Mouse (Mus musculus): ENCODE measurements around the gene Slc22a17. TPM values are rescaled to one million over a fixed set of nuclear protein-coding genes. Genes with fewer than 3 reads are reported as not detected.

Gene Slc22a17
- polyA plus RNA-seq, 1 experiment from 2014 or later, result 4.1 TPM

DNA sequence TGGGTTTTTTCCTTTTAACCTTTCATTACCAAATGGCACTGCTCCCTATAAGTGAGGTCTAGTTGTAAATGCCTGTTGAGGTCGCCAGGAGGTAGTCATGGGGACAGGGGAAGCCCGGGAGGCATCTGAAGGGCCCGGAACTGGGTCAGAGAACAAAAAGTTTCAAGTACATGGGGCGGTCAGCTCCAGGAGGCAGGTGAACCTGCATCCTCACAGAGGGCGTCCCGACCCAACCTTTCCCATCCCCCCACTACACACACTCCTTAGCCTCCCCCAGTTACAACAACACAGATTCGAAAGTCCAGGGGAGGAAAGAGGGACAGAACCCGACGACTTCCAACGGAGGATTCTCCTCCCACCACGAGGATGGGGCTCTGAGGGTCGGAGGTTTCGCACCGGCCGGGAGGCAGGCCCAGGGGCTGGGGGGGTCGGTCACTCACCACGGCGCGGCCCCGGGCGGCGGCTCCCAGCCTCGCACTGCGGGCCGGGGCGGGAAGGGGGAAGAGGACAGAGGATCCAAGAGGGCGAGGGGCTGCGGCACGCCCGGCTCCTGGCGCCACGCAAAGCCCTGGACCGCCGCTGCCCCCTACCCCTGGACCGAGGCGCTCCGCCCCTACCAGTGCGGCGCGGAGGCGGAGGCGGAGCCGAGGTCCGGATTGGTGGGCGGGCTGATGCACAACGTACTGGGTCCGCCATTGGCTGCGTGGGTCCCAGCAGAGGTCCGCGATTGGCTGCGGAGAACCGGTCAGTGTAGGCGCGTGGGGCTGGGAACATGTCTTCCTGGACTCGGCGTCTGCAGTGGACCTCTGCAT, 49.2 kb downstream of the Slc22a17 start:
- DNase-seq (ENCODE audit: low spot score), result peak; percentile 82

DNA sequence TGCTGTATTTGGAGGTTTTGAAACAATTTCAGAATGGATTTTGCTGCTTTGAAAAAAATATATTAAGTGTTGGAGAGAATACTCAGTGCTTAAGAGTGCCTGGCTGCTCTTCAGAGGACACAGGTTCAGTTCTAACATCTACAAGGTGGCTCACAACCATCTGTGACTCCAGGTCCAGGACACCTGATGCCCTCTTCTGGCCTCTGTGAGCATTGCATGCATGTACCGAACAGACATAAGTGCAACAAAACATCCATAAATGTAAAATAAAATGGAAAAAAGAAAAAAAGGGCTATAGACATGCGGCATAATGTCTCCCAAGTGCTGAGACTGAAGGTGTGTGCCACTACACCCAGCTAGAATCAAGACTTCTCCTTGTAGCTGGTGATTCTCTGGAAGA, 52.4 kb downstream of the Slc22a17 start:
- DNase-seq (ENCODE audit: low spot score), result peak; percentile 60

DNA sequence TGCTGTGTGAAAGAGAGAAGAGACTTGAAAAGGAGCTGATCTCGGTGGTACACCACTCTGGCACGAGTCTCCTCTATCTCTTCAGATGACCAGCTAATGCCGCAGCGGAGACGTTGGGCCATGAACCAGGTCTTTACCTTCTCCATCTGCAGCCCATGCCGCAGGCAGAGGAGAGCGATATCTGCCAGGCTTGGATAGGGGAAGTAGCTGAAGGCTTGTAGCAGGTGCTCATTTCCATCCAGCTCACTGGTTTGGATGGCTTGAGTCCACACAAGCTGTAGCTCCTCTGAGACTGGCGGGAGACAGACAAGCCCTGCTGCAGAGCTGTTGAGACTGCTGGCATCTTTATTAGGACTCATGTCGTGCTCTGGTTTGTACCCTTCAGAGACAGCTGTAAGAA, 55.0 kb downstream of the Slc22a17 start:
- no peak for DNase-seq (ENCODE audit: low spot score)

DNA sequence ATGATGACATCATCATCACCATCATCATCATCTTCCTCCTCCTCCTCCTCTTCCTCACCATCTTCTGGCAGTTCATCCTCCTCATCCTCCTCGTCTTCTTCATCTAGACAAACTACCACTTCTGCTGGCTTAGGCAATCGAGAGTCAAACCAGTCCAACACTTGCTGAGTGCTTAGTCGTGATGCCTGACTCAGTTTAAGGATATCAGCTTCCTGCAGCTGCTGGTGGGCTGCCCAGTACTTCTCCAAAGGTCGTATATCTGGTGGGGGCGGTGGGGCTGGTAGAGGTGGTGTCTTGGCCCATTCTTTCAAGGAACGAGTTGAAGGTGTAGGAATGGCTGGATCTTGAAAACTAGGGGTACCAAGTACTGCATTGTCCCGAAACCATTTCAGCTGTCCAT, 56.2 kb downstream of the Slc22a17 start:
- DNase-seq (ENCODE audit: low spot score), result no peak

MicroRNA genes within 50 kb of the gene (microRNA counts, 519-probe panel; counts per million panel counts)
- 473 counts per million, percentile 71 among the panel's probes with 10 or more counts for microRNA mmu-miR-208a

Small RNAs within 50 kb of the gene (microRNA-seq; reads per million reads assigned to microRNA genes)
- gene Mir208a (ENCODE audit: borderline number of aligned reads), result 2.5 reads per million

Other genes with a start within 250 kb of the Slc22a17 start
- 101 TPM in 2 replicates for gene 1700123O20Rik, start 226.9 kb downstream of the Slc22a17 start, polyA plus RNA-seq (2015; fragmentation: Nextera tagmentation; extraction: Ambion mirVana)
- 137 and 173 TPM in 2 replicates for gene Acin1, start 226.2 kb downstream of the Slc22a17 start, polyA plus RNA-seq (2015; fragmentation: Nextera tagmentation; extraction: Ambion mirVana)
- gene Gm29776, start 214.3 kb downstream of the Slc22a17 start, polyA plus RNA-seq (2015; fragmentation: Nextera tagmentation; extraction: Ambion mirVana), result 0.09 and 0.18 TPM in 2 replicates
- gene Cebpe, start 201.0 kb downstream of the Slc22a17 start, polyA plus RNA-seq (2015; fragmentation: Nextera tagmentation; extraction: Ambion mirVana), result not detected in 2 replicates
- gene Slc7a8, start 131.2 kb downstream of the Slc22a17 start, polyA plus RNA-seq (2015; fragmentation: Nextera tagmentation; extraction: Ambion mirVana), result 0.94 and 1.2 TPM in 2 replicates
- not detected in 2 replicates for gene Rnf212b, start 99.0 kb downstream of the Slc22a17 start, polyA plus RNA-seq (2015; fragmentation: Nextera tagmentation; extraction: Ambion mirVana)
- 7.2 and 8.8 TPM in 2 replicates for gene Homez, start 42.2 kb downstream of the Slc22a17 start, polyA plus RNA-seq (2015; fragmentation: Nextera tagmentation; extraction: Ambion mirVana)
- 1.8 and 2.2 TPM in 2 replicates for gene Ppp1r3e, start 35.6 kb downstream of the Slc22a17 start, polyA plus RNA-seq (2015; fragmentation: Nextera tagmentation; extraction: Ambion mirVana)
- gene Bcl2l2, start 29.8 kb downstream of the Slc22a17 start, polyA plus RNA-seq (2015; fragmentation: Nextera tagmentation; extraction: Ambion mirVana), result 1.5 and 1.7 TPM in 2 replicates
- gene Gm20521, start 29.7 kb downstream of the Slc22a17 start, polyA plus RNA-seq (2015; fragmentation: Nextera tagmentation; extraction: Ambion mirVana), result 1.2 TPM in 1 of 2 replicates, not detected in the other
- 91.7 and 109 TPM in 2 replicates for gene Pabpn1, start 20.6 kb downstream of the Slc22a17 start, polyA plus RNA-seq (2015; fragmentation: Nextera tagmentation; extraction: Ambion mirVana)
- 8.2 and 9.2 TPM in 2 replicates for gene Efs, start 13.0 kb upstream of the Slc22a17 start, polyA plus RNA-seq (2015; fragmentation: Nextera tagmentation; extraction: Ambion mirVana)
- not detected in 2 replicates for gene Il25, start 19.6 kb upstream of the Slc22a17 start, polyA plus RNA-seq (2015; fragmentation: Nextera tagmentation; extraction: Ambion mirVana)
- 0.22 TPM in 1 of 2 replicates, not detected in the other for gene Cmtm5, start 23.1 kb upstream of the Slc22a17 start, polyA plus RNA-seq (2015; fragmentation: Nextera tagmentation; extraction: Ambion mirVana)
- 0.34 and 0.35 TPM in 2 replicates for gene Myh6, start 53.8 kb upstream of the Slc22a17 start, polyA plus RNA-seq (2015; fragmentation: Nextera tagmentation; extraction: Ambion mirVana)
- gene Gm17428, start 63.8 kb upstream of the Slc22a17 start, polyA plus RNA-seq (2015; fragmentation: Nextera tagmentation; extraction: Ambion mirVana), result not detected in 2 replicates
- gene Myh7, start 81.5 kb upstream of the Slc22a17 start, polyA plus RNA-seq (2015; fragmentation: Nextera tagmentation; extraction: Ambion mirVana), result 0.49 and 0.55 TPM in 2 replicates
- gene Ngdn, start 102.3 kb upstream of the Slc22a17 start, polyA plus RNA-seq (2015; fragmentation: Nextera tagmentation; extraction: Ambion mirVana), result 128 and 129 TPM in 2 replicates
- 1.1 and 1.5 TPM in 2 replicates for gene Zfhx2, start 179.2 kb upstream of the Slc22a17 start, polyA plus RNA-seq (2015; fragmentation: Nextera tagmentation; extraction: Ambion mirVana)
- gene Thtpa, start 181.7 kb upstream of the Slc22a17 start, polyA plus RNA-seq (2015; fragmentation: Nextera tagmentation; extraction: Ambion mirVana), result 9.8 and 10.3 TPM in 2 replicates
- 32.0 and 38.3 TPM in 2 replicates for gene Ap1g2, start 193.5 kb upstream of the Slc22a17 start, polyA plus RNA-seq (2015; fragmentation: Nextera tagmentation; extraction: Ambion mirVana)
- 0.09 TPM in 2 replicates for gene Jph4, start 203.8 kb upstream of the Slc22a17 start, polyA plus RNA-seq (2015; fragmentation: Nextera tagmentation; extraction: Ambion mirVana)

Data from thymus, postnatal 0 days (tissue).